Mouse (Mus musculus) lung, adult 2 months (tissue): ENCODE data around the gene Ubn1.

Experiments used
- CTCF ChIP-seq: fragments of 200-500 bp; IDR thresholded peaks from 2 replicates; pipeline ENCODE4 v1.5.1; 2011; ENCODE audit warnings: mild to moderate bottlenecking, low read length, control low read depth; ENCODE audit not compliant: insufficient read depth
- POLR2A ChIP-seq: fragments of 200-500 bp; IDR thresholded peaks from 2 replicates; pipeline ENCODE4 v1.6.1; 2011; ENCODE audit warnings: low read depth, mild to moderate bottlenecking, control low read depth, low read length, borderline replicate concordance; ENCODE audit errors: extremely low read depth

GRCm38 (mm10) chr16:5113582-5113981, 63.7 kb downstream of the Ubn1 start:
- no peak for TF ChIP-seq POLR2A
- no peak for TF ChIP-seq CTCF
